Mouse (Mus musculus) testis, adult 2 months (tissue): Measurements from ENCODE around the gene Dync2h1. TPM values are rescaled to one million over a fixed set of nuclear protein-coding genes. Genes with fewer than 3 reads are reported as not detected.

Source experiments
- H3K27ac ChIP-seq: fragments of 200-500 bp; 2 replicates; pipeline ENCODE4 v1.5.1; 2012; ENCODE audit warnings: low read depth, low read length; ENCODE audit not compliant: control insufficient read depth, insufficient read depth
- H3K27me3 ChIP-seq: fragments of 200-500 bp; 2 replicates; pipeline ENCODE4 v1.6.1; 2012; ENCODE audit warnings: mild to moderate bottlenecking, low read length, moderate library complexity; ENCODE audit not compliant: control insufficient read depth, insufficient read depth
- H3K36me3 ChIP-seq: fragments of 200-500 bp; 2 replicates; pipeline ENCODE4 v1.6.1; 2012; ENCODE audit warnings: mild to moderate bottlenecking, low read length; ENCODE audit not compliant: control insufficient read depth, insufficient read depth
- H3K4me1 ChIP-seq: fragments of 200-500 bp; 2 replicates; pipeline ENCODE4 v1.6.1; 2012; ENCODE audit warnings: low read length; ENCODE audit not compliant: control insufficient read depth, insufficient read depth
- H3K4me3 ChIP-seq: fragments of 200-500 bp; 2 replicates; pipeline ENCODE4 v1.5.1; 2012; ENCODE audit warnings: low read depth, mild to moderate bottlenecking, low read length, moderate library complexity, mixed read lengths; ENCODE audit not compliant: control insufficient read depth
- CTCF ChIP-seq: fragments of 200-500 bp; IDR thresholded peaks from 2 replicates; pipeline ENCODE4 v1.5.1; 2012; ENCODE audit warnings: low read depth, mild to moderate bottlenecking, inconsistent platforms, low read length, moderate library complexity; ENCODE audit not compliant: control insufficient read depth, insufficient read depth, insufficient replicate concordance
- POLR2A ChIP-seq: fragments of 200-500 bp; IDR thresholded peaks from 2 replicates; pipeline ENCODE4 v1.6.1; 2012; ENCODE audit warnings: low read depth, mild to moderate bottlenecking, inconsistent platforms, low read length, moderate library complexity; ENCODE audit not compliant: control insufficient read depth
- polyA plus RNA-seq: library from polyadenylated mRNA; depleted of rRNA; stranded (reverse); fragments of >200 nt; gene quantifications from 2 replicates; pipeline ENCODE4 v1.2.3, GENCODE M21; 2012

The Dync2h1 gene
- polyA plus RNA-seq, 1 experiment, result 12.9 TPM

DNA sequence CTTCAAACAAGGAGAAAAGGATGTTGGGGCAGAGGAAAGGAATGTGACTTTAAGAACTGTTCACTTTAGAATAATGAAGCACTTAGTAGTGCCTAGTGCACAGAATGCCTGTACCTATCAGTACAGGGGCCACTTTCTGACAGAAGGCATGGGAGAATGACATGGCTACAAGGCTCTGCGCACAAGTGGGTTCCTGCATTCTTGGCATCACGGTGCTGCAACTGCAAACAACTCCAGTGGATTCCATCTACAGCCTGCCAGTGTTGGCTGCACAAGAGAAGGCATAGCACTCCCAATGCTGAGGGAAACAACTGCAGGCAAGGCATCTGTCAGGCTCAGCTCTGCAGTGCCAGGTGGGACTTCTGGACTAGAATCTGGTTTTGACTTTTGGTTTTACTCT, 151.7 kb downstream of the Dync2h1 start:
- no peak overlapping the region for H3K4me3 ChIP-seq
- H3K36me3 ChIP-seq, result peaks cover 1% of the 10 kb centered on the region; the same call in 1 of the 2 replicates
- no peak overlapping the region for H3K27ac ChIP-seq
- H3K27me3 ChIP-seq, result no peaks in the 10 kb centered on the region
- TF ChIP-seq CTCF (no peak), POLR2A (no peak)
- H3K4me1 ChIP-seq, result no peaks in the 10 kb centered on the region

DNA sequence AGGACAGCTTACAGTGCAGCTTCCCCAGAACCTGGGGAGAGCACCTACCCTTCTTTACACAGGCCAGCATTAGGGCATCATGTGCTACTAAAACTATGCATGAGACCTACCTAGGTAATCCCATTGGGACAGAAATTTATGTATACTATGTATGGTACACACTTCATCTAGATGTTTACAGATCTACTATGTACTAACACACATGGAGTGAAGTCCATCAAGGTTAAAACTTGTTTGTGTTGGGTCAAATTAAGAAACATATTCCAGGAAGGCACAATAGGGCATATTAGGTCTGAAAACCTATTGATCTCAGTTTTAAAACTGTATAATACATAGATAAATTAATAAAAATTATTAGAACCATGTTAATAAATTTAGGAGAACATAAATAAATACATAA, 168.6 kb downstream of the Dync2h1 start:
- Histone ChIP-seq H3K27ac (no peak overlapping the region), H3K36me3 (no peaks in the 10 kb centered on the region), H3K4me1 (no peaks in the 10 kb centered on the region), H3K27me3 (no peaks in the 10 kb centered on the region), H3K4me3 (no peak overlapping the region)
- TF ChIP-seq POLR2A, result no peak
- no peak for TF ChIP-seq CTCF

DNA sequence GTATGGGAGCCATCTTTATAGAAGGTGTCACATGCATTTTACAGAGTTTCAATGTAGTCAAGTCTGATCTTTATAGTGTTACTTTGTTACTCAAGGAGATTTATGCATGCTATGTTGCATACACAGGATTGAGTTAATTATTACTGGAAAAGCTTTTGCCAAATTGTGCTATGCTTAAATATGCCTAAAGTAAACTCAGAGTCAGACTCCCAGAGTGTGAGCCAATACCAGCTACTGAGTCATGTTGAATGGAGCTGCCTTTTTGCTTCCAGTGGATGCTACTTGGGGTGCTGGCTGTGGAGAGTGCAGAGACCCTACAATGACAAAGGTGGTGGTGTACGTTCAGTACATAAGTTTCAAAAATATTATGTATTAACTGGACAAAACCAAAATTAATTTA, 169.5 kb downstream of the Dync2h1 start:
- Histone ChIP-seq H3K4me3 (no peak overlapping the region), H3K27me3 (no peaks in the 10 kb centered on the region), H3K4me1 (no peaks in the 10 kb centered on the region), H3K36me3 (no peaks in the 10 kb centered on the region), H3K27ac (no peak overlapping the region)
- TF ChIP-seq POLR2A (no peak), CTCF (no peak)

DNA sequence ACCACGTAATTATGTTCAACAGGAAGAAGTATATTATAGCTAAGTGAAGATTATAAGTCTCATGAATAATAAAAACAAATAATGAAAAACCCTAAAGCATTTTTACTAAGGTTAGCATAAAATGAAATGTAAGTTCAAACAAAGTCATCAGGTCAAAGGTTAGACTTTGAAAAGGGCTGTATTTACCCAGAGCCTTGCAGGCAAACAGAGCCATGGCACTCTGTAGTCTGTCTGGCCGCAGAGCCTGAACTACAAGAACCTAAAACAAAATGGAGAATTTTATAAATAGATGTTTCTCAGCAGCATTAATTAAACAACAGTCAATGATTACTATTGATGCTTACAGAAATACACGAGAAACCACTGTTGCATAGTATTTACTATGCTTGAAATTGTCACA, 174.5 kb downstream of the Dync2h1 start:
- TF ChIP-seq CTCF (no peak), POLR2A (no peak)
- Histone ChIP-seq H3K36me3 (no peaks in the 10 kb centered on the region), H3K4me3 (no peak overlapping the region), H3K4me1 (no peaks in the 10 kb centered on the region), H3K27me3 (no peaks in the 10 kb centered on the region), H3K27ac (no peak overlapping the region)

DNA sequence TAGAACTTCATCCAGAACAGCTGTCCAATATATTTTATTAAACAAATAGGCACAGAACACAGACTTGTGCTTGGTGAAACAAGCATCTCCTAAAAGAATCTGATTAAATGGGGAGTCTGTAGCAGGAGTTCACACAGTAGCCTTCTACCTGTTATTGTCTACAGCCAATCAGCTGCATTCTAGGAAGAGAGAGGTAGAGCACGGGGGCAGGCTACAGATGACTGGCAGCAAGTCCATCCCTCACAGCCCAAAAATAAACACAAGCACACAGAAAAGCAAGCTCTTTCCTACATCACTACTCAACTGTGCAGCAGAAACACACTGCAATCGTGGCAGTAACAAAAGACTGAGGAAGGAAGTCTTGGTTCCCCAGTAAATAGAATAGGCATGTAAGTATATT, 189.4 kb downstream of the Dync2h1 start:
- Histone ChIP-seq H3K4me1 (no peaks in the 10 kb centered on the region), H3K4me3 (no peak overlapping the region), H3K27ac (no peak overlapping the region), H3K27me3 (no peaks in the 10 kb centered on the region), H3K36me3 (peaks cover 2% of the 10 kb centered on the region; the same call in 1 of the 2 replicates)
- no peak for TF ChIP-seq POLR2A
- no peak for TF ChIP-seq CTCF

DNA sequence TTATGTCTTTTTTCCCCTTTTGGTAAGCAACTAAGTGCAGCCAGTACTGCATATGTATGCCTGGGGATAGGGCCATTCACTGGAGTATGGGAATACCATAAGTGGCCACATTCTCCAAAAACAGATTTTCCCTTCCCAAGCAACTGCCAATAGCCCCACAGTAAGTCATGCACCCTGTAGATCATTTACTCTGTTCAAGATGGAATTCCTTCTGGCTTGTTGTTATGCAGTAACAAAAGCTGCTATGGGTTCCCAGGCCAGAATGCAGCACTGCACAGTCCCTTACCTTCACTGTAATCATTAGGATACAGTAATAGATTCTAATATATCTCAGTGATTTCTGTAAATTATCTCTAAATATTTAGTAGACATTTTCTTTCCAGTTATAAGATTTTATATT, 190.0 kb downstream of the Dync2h1 start:
- Histone ChIP-seq H3K27ac (no peak overlapping the region), H3K27me3 (no peaks in the 10 kb centered on the region), H3K36me3 (peaks cover 2% of the 10 kb centered on the region; the same call in 1 of the 2 replicates), H3K4me1 (no peaks in the 10 kb centered on the region), H3K4me3 (no peak overlapping the region)
- no peak for TF ChIP-seq CTCF
- no peak for TF ChIP-seq POLR2A

DNA sequence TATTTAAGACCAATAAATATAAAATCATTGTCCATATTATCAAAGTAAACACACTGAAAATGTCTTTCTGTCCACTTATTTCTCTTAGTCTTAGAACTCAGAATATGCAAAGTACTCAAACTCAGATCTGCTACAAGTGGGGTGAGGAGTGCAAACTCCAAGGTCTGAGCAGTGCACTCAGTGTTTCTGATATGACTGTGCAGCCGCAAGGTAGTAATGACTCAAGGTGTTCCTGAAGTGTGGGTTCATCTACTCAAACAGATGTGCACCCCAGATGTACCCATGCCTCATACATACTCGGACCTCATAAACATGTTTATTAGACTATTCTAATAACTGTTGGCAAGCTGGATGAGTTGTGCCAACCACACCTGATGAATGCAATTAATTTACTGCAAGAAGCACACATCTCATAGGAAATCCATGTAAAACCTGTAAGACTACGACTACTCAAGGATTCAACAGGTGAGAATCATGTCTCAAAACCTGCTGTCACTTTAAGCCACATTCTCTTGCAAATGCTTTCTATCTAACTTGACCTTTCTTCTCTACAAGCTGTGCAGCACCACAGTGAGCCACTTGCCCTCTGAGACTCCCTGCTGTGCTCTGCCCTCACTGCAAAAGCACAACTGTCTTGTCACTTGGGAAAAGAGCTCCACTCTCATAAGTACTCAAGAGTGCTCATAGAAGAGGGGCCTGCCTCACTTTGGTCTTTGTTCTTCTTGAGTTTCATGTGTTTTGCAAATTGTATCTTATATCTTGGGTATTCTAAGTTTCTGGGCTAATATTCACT, 195.2 kb downstream of the Dync2h1 start:
- Histone ChIP-seq H3K27ac (no peak overlapping the region), H3K27me3 (no peaks in the 10 kb centered on the region), H3K4me1 (no peaks in the 10 kb centered on the region), H3K36me3 (no peaks in the 10 kb centered on the region; the same call in none of the 2 replicates), H3K4me3 (no peak overlapping the region)
- no peak for TF ChIP-seq POLR2A
- TF ChIP-seq CTCF, result no peak

DNA sequence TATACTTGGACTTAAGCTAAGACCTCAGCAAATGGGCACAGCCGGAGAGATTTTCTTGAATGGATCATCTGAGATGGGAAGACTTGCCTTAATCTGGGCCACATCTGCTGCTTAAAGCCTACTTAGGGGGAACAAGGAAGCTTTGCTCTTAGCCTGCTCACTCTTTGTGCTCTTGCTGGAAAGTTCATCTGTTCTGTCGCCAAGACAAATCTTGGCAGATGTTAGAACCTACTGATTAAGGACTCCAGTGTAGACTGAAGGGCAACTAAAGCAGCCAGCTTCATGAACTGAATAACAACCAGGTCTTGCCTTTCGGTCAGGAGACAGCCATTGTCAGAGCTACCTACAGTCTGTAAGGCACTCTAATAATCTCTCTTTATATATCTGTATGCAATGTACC, 198.1 kb downstream of the Dync2h1 start:
- no peak overlapping the region for H3K27ac ChIP-seq
- peaks cover 1% of the 10 kb centered on the region for H3K36me3 ChIP-seq
- no peaks in the 10 kb centered on the region for H3K4me1 ChIP-seq
- no peak for TF ChIP-seq CTCF
- TF ChIP-seq POLR2A, result no peak
- H3K4me3 ChIP-seq, result no peak overlapping the region
- no peaks in the 10 kb centered on the region for H3K27me3 ChIP-seq
